Mouse (Mus musculus) midbrain, embryonic 15.5 days (tissue): ENCODE results near the gene Mgarp. TPM values are rescaled to one million over a fixed set of nuclear protein-coding genes. Genes with fewer than 3 reads are reported as not detected.

Source experiments
- ATAC-seq: fragments of 200-750 bp; cut with Nextera tagmentation; replicated peaks from 2 replicates; pipeline ENCODE4 v1.8.0; 2017; ENCODE audit warnings: moderate TSS enrichment
- H3K27ac ChIP-seq: fragments of 300-500 bp; sonication (generic); 2 replicates; pipeline ENCODE4 v1.5.1; 2015; ENCODE audit warnings: mild to moderate bottlenecking, inconsistent platforms
- H3K27me3 ChIP-seq: fragments of 300-500 bp; sonication (generic); replicated peaks from 2 replicates; pipeline ENCODE4 v1.6.1; 2015; ENCODE audit warnings: inconsistent platforms
- H3K36me3 ChIP-seq: fragments of 300-500 bp; sonication (generic); replicated peaks from 2 replicates; pipeline ENCODE4 v1.6.1; 2015; ENCODE audit warnings: inconsistent platforms
- H3K4me1 ChIP-seq: fragments of 300-500 bp; sonication (generic); 2 replicates; pipeline ENCODE4 v1.6.1; 2015; ENCODE audit warnings: inconsistent platforms
- H3K4me2 ChIP-seq: fragments of 300-500 bp; sonication (generic); 2 replicates; pipeline ENCODE4 v1.6.1; 2015; ENCODE audit warnings: inconsistent platforms, mild to moderate bottlenecking, moderate library complexity
- H3K4me3 ChIP-seq: fragments of 300-500 bp; sonication (generic); 2 replicates; pipeline ENCODE4 v1.5.1; 2015; ENCODE audit warnings: mild to moderate bottlenecking, inconsistent platforms
- H3K9ac ChIP-seq: fragments of 300-500 bp; sonication (generic); 2 replicates; pipeline ENCODE4 v1.6.1; 2015; ENCODE audit warnings: mild to moderate bottlenecking, inconsistent platforms
- H3K9me3 ChIP-seq: fragments of 300-500 bp; sonication (generic); 2 replicates; pipeline ENCODE4 v1.6.1; 2016; ENCODE audit warnings: inconsistent platforms
- WGBS: fragments of 180-500 bp; shearing (Covaris S2); methylation state at CpG from one replicate; pipeline ENCODE4 v1.1.7; 2015; ENCODE audit warnings: mixed read lengths; 5-methylcytosine and 5-hydroxymethylcytosine counted together
- polyA plus RNA-seq: library from polyadenylated mRNA; unstranded; fragments of >200 nt; fragmentation: Nextera tagmentation; extraction: Ambion mirVana; gene quantifications from 2 replicates; pipeline ENCODE4 v1.2.1, GENCODE M21; 2015

The Mgarp gene
- polyA plus RNA-seq, 1 experiment from 2014 or later: 1.0 TPM

DNA sequence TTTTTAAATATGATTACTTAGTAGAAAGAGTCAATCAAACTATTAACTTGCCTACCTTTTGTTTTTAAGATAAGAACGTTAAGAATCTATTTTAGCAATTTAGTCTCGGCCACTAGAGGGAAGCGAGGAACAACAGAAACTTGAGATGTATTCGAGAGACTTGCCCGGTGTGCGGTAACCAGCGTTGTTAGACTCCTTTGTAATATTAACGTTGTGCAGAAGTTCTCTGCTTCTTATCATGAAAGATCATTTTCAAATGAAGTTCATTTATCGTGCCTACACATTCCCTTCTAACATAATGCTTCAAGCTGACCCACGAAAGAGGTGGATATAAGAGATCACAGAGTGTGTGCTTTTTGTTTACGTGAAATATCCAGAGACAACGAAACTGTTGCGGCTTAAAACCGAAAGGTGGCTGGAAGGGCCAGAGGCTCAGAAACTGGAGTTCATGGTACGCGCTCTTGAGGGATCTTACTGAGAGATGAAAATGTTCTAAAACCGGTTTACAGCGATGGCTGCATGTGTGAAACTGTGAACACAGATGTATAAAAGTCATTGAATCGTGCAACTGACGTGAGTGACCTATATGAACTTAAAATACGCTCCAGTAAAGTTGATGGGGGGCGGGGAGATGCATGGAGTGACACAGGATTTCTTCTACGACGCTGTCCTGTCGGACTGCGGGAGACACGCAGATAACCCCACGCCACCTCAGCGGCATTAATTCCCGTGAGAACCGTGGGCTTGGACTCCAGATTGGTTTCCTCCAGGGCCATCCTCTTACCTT is 18.5 kb downstream of the Mgarp start:
- no peaks in the 10 kb centered on the region for H3K9me3 ChIP-seq
- no peaks in the 10 kb centered on the region for H3K4me1 ChIP-seq
- ATAC-seq: no peak
- no peak overlapping the region for H3K4me3 ChIP-seq
- H3K9ac ChIP-seq: no peak overlapping the region
- H3K27ac ChIP-seq: no peak overlapping the region
- 48% methylated on average over 31 of the region's 31 CpGs for WGBS
- H3K27me3 ChIP-seq: no peaks in the 10 kb centered on the region
- no peaks in the 10 kb centered on the region for H3K36me3 ChIP-seq
- peak overlapping the region; percentile 39 for H3K4me2 ChIP-seq

DNA sequence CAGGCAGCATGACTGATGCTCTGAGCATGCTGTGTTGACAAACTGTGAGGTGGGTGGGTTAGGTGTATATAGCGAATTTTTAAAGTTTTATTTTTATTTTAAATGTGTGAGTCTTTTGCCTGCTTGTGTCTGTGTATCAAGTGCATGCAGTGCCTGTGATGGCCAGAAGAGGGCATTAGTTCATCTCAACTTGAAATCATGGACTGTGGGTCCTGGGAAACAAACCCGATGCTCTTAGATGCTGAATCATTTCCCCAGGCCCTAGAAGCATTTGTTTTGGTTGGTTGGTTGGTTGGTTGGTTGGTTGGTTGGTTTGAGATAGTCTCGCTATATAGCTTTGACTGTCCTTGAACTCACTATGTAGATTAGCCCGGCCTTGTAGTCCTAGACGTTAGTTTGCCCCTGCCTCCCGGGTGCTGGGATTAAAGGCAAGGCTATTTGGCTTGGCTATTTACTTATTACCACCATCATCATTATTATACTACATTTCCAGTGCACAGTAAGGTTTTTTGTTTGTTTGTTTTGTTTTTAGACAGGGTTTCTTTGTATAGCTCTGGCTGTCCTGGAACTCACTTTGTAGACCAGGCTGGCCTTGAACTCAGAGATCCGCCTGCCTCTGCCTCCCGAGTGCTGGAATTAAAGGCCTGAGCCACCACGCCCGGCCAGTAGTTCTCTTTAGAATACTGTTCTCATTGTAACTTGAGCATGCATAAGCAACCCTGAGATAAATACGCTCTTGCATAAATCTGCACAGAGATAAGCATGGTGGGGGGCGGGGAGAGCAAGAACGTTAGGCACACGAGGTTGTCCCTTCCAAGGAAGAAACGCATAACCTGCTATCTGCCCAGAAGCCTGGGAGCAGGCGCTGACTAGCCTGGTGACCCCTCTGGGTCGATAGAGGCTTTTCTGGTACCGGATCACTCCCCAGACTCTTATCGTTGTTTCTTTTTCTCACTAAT is 21.0 kb downstream of the Mgarp start:
- H3K9me3 ChIP-seq: no peaks in the 10 kb centered on the region
- H3K4me2 ChIP-seq: no peak overlapping the region
- no peaks in the 10 kb centered on the region for H3K4me1 ChIP-seq
- H3K4me3 ChIP-seq: no peak overlapping the region
- H3K27ac ChIP-seq: no peak overlapping the region
- H3K27me3 ChIP-seq: no peaks in the 10 kb centered on the region
- no peaks in the 10 kb centered on the region for H3K36me3 ChIP-seq
- WGBS: 88% methylated on average over 19 of the region's 19 CpGs
- no peak overlapping the region for H3K9ac ChIP-seq
- no peak for ATAC-seq

DNA sequence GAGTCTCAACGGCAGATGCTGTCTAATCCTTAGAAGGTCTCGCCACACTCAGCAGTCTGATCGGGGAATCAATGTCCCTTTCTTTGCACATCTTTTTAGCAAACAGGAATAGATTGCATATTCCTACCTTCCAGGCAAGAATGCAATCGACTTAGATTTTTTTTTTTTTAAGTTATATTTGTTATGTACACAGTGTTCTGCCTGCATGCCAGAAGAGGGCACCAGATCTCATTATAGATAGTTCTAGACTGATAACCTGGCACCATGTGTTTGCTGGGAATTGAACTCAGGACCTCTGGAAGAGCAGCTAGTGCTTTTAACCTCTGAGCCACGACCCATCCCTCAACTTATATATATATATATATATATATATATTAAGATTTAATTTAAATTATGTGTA is 23.0 kb downstream of the Mgarp start:
- H3K27me3 ChIP-seq: no peaks in the 10 kb centered on the region
- 73% methylated on average over 5 of the region's 5 CpGs for WGBS
- no peak overlapping the region for H3K4me2 ChIP-seq
- no peak for ATAC-seq
- H3K4me3 ChIP-seq: no peak overlapping the region
- no peak overlapping the region for H3K27ac ChIP-seq
- H3K36me3 ChIP-seq: no peaks in the 10 kb centered on the region
- H3K9ac ChIP-seq: no peak overlapping the region
- H3K9me3 ChIP-seq: no peaks in the 10 kb centered on the region
- no peaks in the 10 kb centered on the region for H3K4me1 ChIP-seq

DNA sequence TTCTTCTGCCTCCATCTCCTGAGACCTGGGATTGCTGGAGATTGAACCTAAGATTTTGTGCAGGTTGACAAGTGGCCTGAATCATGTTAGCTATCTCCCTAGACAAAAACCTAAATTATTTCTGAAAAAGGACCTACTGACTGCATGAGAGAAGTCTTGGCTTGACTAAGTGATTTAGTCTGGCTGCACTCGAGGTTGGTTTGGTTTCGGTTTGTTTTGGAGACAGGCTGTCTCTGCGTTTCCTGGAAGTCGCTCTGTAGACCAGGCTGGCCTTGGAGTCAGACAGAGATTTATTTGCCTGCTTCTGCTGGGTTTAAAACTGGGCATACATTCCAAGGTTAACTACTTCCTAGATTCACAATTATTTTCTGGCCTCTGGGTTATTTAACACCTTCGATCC is 23.7 kb downstream of the Mgarp start:
- no peak for ATAC-seq
- Histone ChIP-seq H3K4me1 (no peaks in the 10 kb centered on the region), H3K9ac (no peak overlapping the region), H3K27me3 (no peaks in the 10 kb centered on the region), H3K4me3 (no peak overlapping the region), H3K4me2 (no peak overlapping the region), H3K9me3 (no peaks in the 10 kb centered on the region), H3K27ac (no peak overlapping the region), H3K36me3 (no peaks in the 10 kb centered on the region)
- 81% methylated on average over 5 of the region's 5 CpGs for WGBS

DNA sequence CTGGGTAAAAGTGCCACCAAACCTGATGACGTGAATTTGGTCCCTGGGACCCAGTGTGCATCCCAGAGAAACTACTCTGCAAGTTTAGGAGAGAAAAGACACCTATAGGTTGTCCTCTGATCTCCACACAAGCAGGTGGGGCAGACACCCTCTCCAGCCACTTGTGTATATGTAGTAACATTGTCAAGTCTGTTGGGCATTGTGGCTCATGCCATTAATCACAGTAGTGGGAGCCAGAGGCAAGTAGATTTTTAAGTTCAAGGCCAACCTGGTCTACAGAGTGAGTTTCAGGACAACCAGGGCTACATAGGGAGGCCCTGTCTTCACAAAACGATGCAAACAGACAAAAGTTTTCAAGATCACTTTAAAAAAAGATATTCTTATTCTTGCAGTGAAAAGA is 24.7 kb downstream of the Mgarp start:
- H3K36me3 ChIP-seq: no peaks in the 10 kb centered on the region
- H3K9me3 ChIP-seq: no peaks in the 10 kb centered on the region
- 78% methylated on average over 2 of the region's 2 CpGs for WGBS
- no peak for ATAC-seq
- H3K4me1 ChIP-seq: no peaks in the 10 kb centered on the region
- no peak overlapping the region for H3K4me3 ChIP-seq
- no peak overlapping the region for H3K4me2 ChIP-seq
- H3K27me3 ChIP-seq: no peaks in the 10 kb centered on the region
- no peak overlapping the region for H3K27ac ChIP-seq
- no peak overlapping the region for H3K9ac ChIP-seq

DNA sequence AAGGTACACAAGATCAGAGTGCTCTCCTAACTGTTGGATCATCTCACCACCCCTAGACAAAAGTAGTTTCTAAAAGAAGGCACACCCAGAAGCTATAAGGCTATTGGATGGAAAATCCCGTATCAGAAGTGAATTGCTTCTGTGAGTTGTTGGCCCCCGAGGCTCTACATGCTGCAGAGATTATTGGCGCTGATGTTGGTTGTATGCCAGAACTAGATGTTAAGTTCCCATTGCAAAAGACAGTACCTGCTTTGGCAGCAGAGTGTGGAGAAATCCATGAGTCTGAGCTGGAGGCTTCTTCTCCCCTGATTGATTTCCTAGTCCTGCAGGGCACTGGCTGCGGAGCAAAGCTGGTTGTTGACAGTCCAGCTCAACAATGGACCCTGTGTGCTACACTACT is 28.5 kb downstream of the Mgarp start:
- H3K4me3 ChIP-seq: no peak overlapping the region
- H3K36me3 ChIP-seq: no peaks in the 10 kb centered on the region
- no peaks in the 10 kb centered on the region for H3K9me3 ChIP-seq
- no peak for ATAC-seq
- no peak overlapping the region for H3K27ac ChIP-seq
- WGBS: 82% methylated on average over 4 of the region's 4 CpGs
- H3K9ac ChIP-seq: no peak overlapping the region
- H3K27me3 ChIP-seq: peaks cover 6% of the 10 kb centered on the region
- H3K4me2 ChIP-seq: no peak overlapping the region
- H3K4me1 ChIP-seq: peaks cover 11% of the 10 kb centered on the region

DNA sequence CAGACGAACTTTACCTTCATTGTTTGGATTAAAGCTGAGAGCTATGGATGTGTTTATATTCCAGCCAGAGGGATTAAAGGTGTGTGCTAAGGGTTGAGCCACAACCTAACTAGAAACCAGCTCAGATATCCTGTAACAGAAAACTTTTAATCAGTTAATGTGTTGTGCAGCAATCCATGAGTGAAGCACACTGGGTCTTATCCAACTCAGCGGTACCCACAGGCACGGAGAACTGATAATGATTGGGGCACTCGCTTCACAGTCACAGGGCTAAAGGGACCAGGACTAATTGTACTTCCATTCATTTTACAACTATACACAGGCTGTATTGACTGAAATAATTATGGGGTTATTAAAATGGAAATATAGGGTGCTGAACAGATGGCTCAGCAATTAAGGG is 29.6 kb downstream of the Mgarp start:
- WGBS: 62% methylated on average over 4 of the region's 4 CpGs
- H3K4me3 ChIP-seq: no peak overlapping the region
- H3K9me3 ChIP-seq: no peaks in the 10 kb centered on the region
- H3K9ac ChIP-seq: no peak overlapping the region
- no peak overlapping the region for H3K4me2 ChIP-seq
- H3K27ac ChIP-seq: no peak overlapping the region
- peaks cover 6% of the 10 kb centered on the region for H3K27me3 ChIP-seq
- H3K4me1 ChIP-seq: peaks cover 11% of the 10 kb centered on the region
- no peaks in the 10 kb centered on the region for H3K36me3 ChIP-seq
- ATAC-seq: no peak

DNA sequence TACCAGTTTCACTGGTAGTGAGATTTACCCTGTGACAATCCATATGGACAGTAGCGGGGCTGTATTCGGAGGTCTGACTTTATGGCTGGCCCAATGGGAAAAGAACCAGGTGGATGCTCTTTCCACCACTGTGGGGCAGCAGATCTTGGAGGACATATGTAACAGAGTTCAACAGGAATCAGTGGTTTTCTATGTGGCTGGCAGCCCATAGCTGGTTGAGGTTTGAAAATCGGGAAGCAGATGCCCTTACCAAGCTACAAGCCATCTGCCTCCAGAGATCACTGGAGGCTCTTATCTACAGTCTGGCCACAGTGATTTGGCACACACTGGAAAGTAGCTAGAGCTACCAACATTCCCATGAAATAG is 31.0 kb downstream of the Mgarp start:
- no peaks in the 10 kb centered on the region for H3K36me3 ChIP-seq
- no peaks in the 10 kb centered on the region for H3K9me3 ChIP-seq
- H3K27me3 ChIP-seq: peaks cover 9% of the 10 kb centered on the region
- peak overlapping the region; percentile 79 for H3K4me2 ChIP-seq
- 0 out of 2 replicates have a peak overlapping the region, but pooled peaks have one; percentile 2 for H3K9ac ChIP-seq
- ATAC-seq: no peak
- peak overlapping the region; percentile 41 for H3K4me3 ChIP-seq
- 11% methylated on average over 3 of the region's 3 CpGs for WGBS
- no peak overlapping the region for H3K27ac ChIP-seq
- peaks cover 11% of the 10 kb centered on the region for H3K4me1 ChIP-seq

DNA sequence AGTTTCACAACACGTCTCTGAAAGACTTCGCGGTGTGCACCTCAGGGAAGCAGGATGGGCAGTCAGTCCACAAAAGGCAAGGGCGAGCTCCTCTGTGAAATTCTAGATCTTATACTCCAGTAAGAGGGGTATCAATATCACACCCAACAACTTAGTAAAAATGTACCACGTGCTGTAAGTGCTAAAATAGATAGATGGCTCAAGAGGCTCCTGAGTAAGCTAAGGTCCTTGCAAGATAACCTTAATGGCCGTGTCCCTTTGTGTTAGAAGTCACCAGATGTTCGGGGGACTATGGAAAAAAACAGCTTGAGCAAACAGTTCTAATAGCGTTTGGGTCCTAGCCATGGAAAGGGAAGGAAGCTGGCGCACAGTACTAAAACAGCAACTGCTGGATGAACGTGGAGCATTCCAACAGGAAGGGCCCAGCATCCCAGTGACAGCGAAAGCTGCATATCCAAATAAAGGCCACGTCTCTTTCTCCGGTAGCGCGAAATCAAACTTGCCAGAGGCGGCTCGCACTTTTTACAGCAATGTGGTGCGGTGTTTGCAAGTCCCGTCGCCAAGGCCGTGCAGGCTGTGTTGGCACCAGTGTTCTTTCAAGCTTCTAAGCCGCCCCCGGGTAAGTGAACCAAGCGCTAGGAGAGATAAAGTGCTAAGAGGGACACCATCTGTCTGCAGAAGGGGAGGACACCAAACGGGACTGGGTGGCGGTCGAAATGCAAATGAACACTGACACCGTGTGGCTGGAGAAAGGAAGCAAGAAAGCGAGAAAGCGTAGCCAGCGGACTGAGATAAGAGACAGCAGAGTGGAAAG is 31.6 kb downstream of the Mgarp start:
- Histone ChIP-seq H3K4me2 (peak overlapping the region; percentile 79), H3K9me3 (no peaks in the 10 kb centered on the region), H3K4me3 (peak overlapping the region; percentile 41), H3K9ac (peak overlapping the region; percentile 40), H3K27ac (peak overlapping the region; percentile 39; the same call in 1 of the 2 replicates), H3K4me1 (peaks cover 11% of the 10 kb centered on the region), H3K27me3 (peaks cover 12% of the 10 kb centered on the region), H3K36me3 (no peaks in the 10 kb centered on the region)
- WGBS: 8% methylated on average over 31 of the region's 31 CpGs
- peak; percentile 90 for ATAC-seq

DNA sequence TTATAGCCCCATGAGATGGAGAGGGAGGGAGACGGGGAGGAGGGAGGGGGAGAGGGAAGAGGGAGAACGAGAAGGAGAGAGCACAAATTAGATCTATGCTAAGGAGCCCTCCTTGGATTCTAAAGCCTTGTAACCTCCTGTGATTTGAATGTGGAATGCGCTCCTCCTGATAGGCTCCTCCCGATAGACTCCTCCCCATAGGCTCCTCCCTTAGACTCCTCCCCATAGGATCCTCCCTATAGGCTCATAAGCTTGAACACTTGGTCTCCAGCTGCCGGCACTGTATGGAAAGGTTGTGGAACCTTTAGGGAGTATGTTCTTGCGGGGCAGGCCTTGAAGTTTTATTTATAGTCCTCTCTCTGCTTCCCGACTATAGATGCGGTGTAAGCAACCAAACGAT is 35.5 kb downstream of the Mgarp start:
- Histone ChIP-seq H3K4me2 (no peak overlapping the region), H3K27ac (no peak overlapping the region), H3K4me1 (peaks cover 18% of the 10 kb centered on the region), H3K27me3 (peaks cover 34% of the 10 kb centered on the region), H3K36me3 (no peaks in the 10 kb centered on the region), H3K9me3 (no peaks in the 10 kb centered on the region), H3K4me3 (no peak overlapping the region), H3K9ac (no peak overlapping the region)
- WGBS: 24% methylated on average over 9 of the region's 9 CpGs
- no peak for ATAC-seq

DNA sequence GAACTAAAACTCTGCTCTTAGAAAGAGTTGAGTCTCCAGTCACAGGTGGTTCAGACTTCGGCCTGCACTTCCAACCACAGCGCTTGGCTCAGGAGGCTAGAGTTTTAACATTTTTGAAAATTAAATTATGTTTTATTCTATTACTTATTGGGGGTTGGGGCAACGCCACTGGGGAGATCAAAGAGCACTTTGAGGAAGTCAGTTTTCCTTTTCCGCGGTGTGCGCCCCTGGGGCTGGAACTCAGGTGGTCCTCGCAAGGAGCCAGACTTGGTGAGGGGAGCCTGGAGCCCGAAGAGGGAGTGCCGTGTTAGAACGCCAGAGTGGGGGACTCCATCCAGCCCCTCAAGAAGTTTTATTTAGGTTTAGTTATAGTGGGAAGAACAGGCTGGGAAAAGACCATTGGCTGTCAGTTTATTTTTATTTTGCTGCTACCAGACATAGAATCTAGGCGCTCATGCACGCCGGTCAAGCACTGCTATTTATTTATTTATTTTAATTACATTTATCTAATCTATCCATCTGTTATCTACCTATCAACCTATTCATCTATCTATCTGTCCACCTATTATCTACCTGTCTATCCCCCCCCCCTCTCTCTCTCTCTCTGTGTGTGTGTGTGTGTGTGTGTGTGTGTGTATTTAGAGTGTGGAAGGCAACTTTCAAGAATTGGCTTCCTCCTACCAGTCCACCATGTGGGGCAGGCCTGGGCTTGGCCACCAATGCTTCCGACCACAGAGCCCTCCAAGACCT is 36.8 kb downstream of the Mgarp start:
- H3K9ac ChIP-seq: no peak overlapping the region
- no peak for ATAC-seq
- H3K4me1 ChIP-seq: peaks cover 10% of the 10 kb centered on the region
- 31% methylated on average over 14 of the region's 14 CpGs for WGBS
- H3K4me3 ChIP-seq: no peak overlapping the region
- peak overlapping the region; percentile 59; the same call in 1 of the 2 replicates for H3K4me2 ChIP-seq
- peaks cover 34% of the 10 kb centered on the region for H3K27me3 ChIP-seq
- H3K27ac ChIP-seq: no peak overlapping the region
- no peaks in the 10 kb centered on the region for H3K9me3 ChIP-seq
- H3K36me3 ChIP-seq: no peaks in the 10 kb centered on the region
